Mouse (Mus musculus): ENCODE measurements around the gene Ralgds. TPM values are rescaled to one million over a fixed set of nuclear protein-coding genes. Genes with fewer than 3 reads are reported as not detected.
"Not testable (repeated sequence)": the region's sequence is repeated elsewhere in the genome, so short reads cannot be mapped to it uniquely, and the experiment has no call there.

The Ralgds gene
- polyA plus RNA-seq, 1 experiment from 2014 or later = 2.3 TPM

- not testable (repeated sequence) for ATAC-seq (ENCODE audit: low read depth); H3K9ac ChIP-seq (ENCODE audit: low read depth, low read length); H3K4me1 ChIP-seq (ENCODE audit: control insufficient read depth, low read depth, low read length); H3K4me3 ChIP-seq (ENCODE audit: low read depth, low read length); H3K9me3 ChIP-seq (replicated peaks; ENCODE audit: control insufficient read depth, low read length); H3K27me3 ChIP-seq (ENCODE audit: control insufficient read depth, insufficient read depth, low read depth, low read length); H3K4me2 ChIP-seq (ENCODE audit: low read depth, low read length); H3K27ac ChIP-seq (ENCODE audit: low read length)
- WGBS (ENCODE audit: insufficient replicate concordance) = 90% methylated on average over 8 of the region's 8 CpGs
- H3K36me3 ChIP-seq (ENCODE audit: control insufficient read depth, insufficient read depth) = peaks cover 11% of the 10 kb centered on the region
Observed at GRCm38 (mm10) chr2:28472011-28472410, 40.9 kb upstream of the Ralgds start.

GRCm38 (mm10) chr2:28477993-28478392, 34.9 kb upstream of the Ralgds start:
- not testable (repeated sequence) for H3K9ac ChIP-seq (ENCODE audit: low read depth, low read length); H3K9me3 ChIP-seq (replicated peaks; ENCODE audit: control insufficient read depth, low read length); ATAC-seq (ENCODE audit: low read depth); H3K4me3 ChIP-seq (ENCODE audit: low read depth, low read length); H3K27me3 ChIP-seq (ENCODE audit: control insufficient read depth, insufficient read depth, low read depth, low read length); H3K4me1 ChIP-seq (ENCODE audit: control insufficient read depth, low read depth, low read length); H3K27ac ChIP-seq (ENCODE audit: low read length); H3K4me2 ChIP-seq (ENCODE audit: low read depth, low read length); H3K36me3 ChIP-seq (ENCODE audit: control insufficient read depth, insufficient read depth)
- WGBS (ENCODE audit: insufficient replicate concordance) = 69% methylated on average over 5 of the region's 5 CpGs

- no peak overlapping the region for H3K27ac ChIP-seq (ENCODE audit: low read length)
- no peak overlapping the region for H3K4me2 ChIP-seq (ENCODE audit: low read depth, low read length)
- no peaks in the 10 kb centered on the region for H3K9me3 ChIP-seq (replicated peaks; ENCODE audit: control insufficient read depth, low read length)
- no peaks in the 10 kb centered on the region for H3K27me3 ChIP-seq (ENCODE audit: control insufficient read depth, insufficient read depth, low read depth, low read length)
- no peak overlapping the region for H3K9ac ChIP-seq (ENCODE audit: low read depth, low read length)
- H3K36me3 ChIP-seq (ENCODE audit: control insufficient read depth, insufficient read depth) = no peaks in the 10 kb centered on the region
- ATAC-seq (ENCODE audit: low read depth) = no peak
- 63% methylated on average over 20 of the region's 20 CpGs for WGBS (ENCODE audit: insufficient replicate concordance)
- H3K4me3 ChIP-seq (ENCODE audit: low read depth, low read length) = no peak overlapping the region
- H3K4me1 ChIP-seq (ENCODE audit: control insufficient read depth, low read depth, low read length) = no peaks in the 10 kb centered on the region
Observed at GRCm38 (mm10) chr2:28479208-28480204, 33.4 kb upstream of the Ralgds start.

- Histone ChIP-seq H3K27me3 (ENCODE audit: control insufficient read depth, insufficient read depth, low read depth, low read length) (no peaks in the 10 kb centered on the region), H3K9me3 (replicated peaks; ENCODE audit: control insufficient read depth, low read length) (no peaks in the 10 kb centered on the region), H3K9ac (ENCODE audit: low read depth, low read length) (no peak overlapping the region), H3K4me2 (ENCODE audit: low read depth, low read length) (no peak overlapping the region), H3K36me3 (ENCODE audit: control insufficient read depth, insufficient read depth) (no peaks in the 10 kb centered on the region), H3K4me1 (ENCODE audit: control insufficient read depth, low read depth, low read length) (no peaks in the 10 kb centered on the region), H3K27ac (ENCODE audit: low read length) (no peak overlapping the region), H3K4me3 (ENCODE audit: low read depth, low read length) (no peak overlapping the region)
- 43% methylated on average over 2 of the region's 2 CpGs for WGBS (ENCODE audit: insufficient replicate concordance)
- no peak for ATAC-seq (ENCODE audit: low read depth)
Observed at GRCm38 (mm10) chr2:28483861-28484260, 29.1 kb upstream of the Ralgds start.

GRCm38 (mm10) chr2:28494521-28494920, 18.4 kb upstream of the Ralgds start:
- Histone ChIP-seq H3K4me1 (ENCODE audit: control insufficient read depth, low read depth, low read length) (no peaks in the 10 kb centered on the region), H3K36me3 (ENCODE audit: control insufficient read depth, insufficient read depth) (no peaks in the 10 kb centered on the region), H3K4me3 (ENCODE audit: low read depth, low read length) (no peak overlapping the region), H3K4me2 (ENCODE audit: low read depth, low read length) (no peak overlapping the region), H3K27ac (ENCODE audit: low read length) (no peak overlapping the region), H3K9me3 (replicated peaks; ENCODE audit: control insufficient read depth, low read length) (no peaks in the 10 kb centered on the region), H3K27me3 (ENCODE audit: control insufficient read depth, insufficient read depth, low read depth, low read length) (no peaks in the 10 kb centered on the region), H3K9ac (ENCODE audit: low read depth, low read length) (no peak overlapping the region)
- no peak for ATAC-seq (ENCODE audit: low read depth)
- WGBS (ENCODE audit: insufficient replicate concordance) = 51% methylated on average over 2 of the region's 2 CpGs

GRCm38 (mm10) chr2:28495207-28495756, 17.6 kb upstream of the Ralgds start:
- 46% methylated on average over 14 of the region's 14 CpGs for WGBS (ENCODE audit: insufficient replicate concordance)

GRCm38 (mm10) chr2:28495801-28496595, 16.9 kb upstream of the Ralgds start:
- Histone ChIP-seq H3K27me3 (ENCODE audit: control insufficient read depth, insufficient read depth, low read depth, low read length) (no peaks in the 10 kb centered on the region), H3K4me1 (ENCODE audit: control insufficient read depth, low read depth, low read length) (no peaks in the 10 kb centered on the region), H3K27ac (ENCODE audit: low read length) (no peak overlapping the region), H3K4me2 (ENCODE audit: low read depth, low read length) (no peak overlapping the region), H3K36me3 (ENCODE audit: control insufficient read depth, insufficient read depth) (no peaks in the 10 kb centered on the region), H3K9ac (ENCODE audit: low read depth, low read length) (no peak overlapping the region), H3K9me3 (replicated peaks; ENCODE audit: control insufficient read depth, low read length) (no peaks in the 10 kb centered on the region), H3K4me3 (ENCODE audit: low read depth, low read length) (no peak overlapping the region)
- 65% methylated on average over 16 of the region's 16 CpGs for WGBS (ENCODE audit: insufficient replicate concordance)
- ATAC-seq (ENCODE audit: low read depth) = no peak

More at GRCm38 (mm10) chr2:28495207-28495756, 17.6 kb upstream of the Ralgds start:
- Histone ChIP-seq H3K27ac (ENCODE audit: low read length) (no peak overlapping the region), H3K9me3 (replicated peaks; ENCODE audit: control insufficient read depth, low read length) (no peaks in the 10 kb centered on the region), H3K4me3 (ENCODE audit: low read depth, low read length) (no peak overlapping the region), H3K27me3 (ENCODE audit: control insufficient read depth, insufficient read depth, low read depth, low read length) (no peaks in the 10 kb centered on the region), H3K9ac (ENCODE audit: low read depth, low read length) (no peak overlapping the region), H3K36me3 (ENCODE audit: control insufficient read depth, insufficient read depth) (no peaks in the 10 kb centered on the region), H3K4me1 (ENCODE audit: control insufficient read depth, low read depth, low read length) (no peaks in the 10 kb centered on the region), H3K4me2 (ENCODE audit: low read depth, low read length) (no peak overlapping the region)
- ATAC-seq (ENCODE audit: low read depth) = no peak

- Histone ChIP-seq H3K4me2 (ENCODE audit: low read depth, low read length) (no peak within 1 kb of the TSS), H3K9ac (ENCODE audit: low read depth, low read length) (no peak within 1 kb of the TSS), H3K27me3 (ENCODE audit: control insufficient read depth, insufficient read depth, low read depth, low read length) (no peaks in the 10 kb centered on the region), H3K9me3 (replicated peaks; ENCODE audit: control insufficient read depth, low read length) (no peaks in the 10 kb centered on the region), H3K4me3 (ENCODE audit: low read depth, low read length) (no peak within 1 kb of the TSS), H3K27ac (ENCODE audit: low read length) (no peak within 1 kb of the TSS), H3K4me1 (ENCODE audit: control insufficient read depth, low read depth, low read length) (no peaks in the 10 kb centered on the region), H3K36me3 (ENCODE audit: control insufficient read depth, insufficient read depth) (no peaks in the 10 kb centered on the region)
- ATAC-seq (ENCODE audit: low read depth) = no peak
- WGBS (ENCODE audit: insufficient replicate concordance) = 77% methylated on average over 5 of the region's 5 CpGs
Observed at GRCm38 (mm10) chr2:28496671-28497070, 16.3 kb upstream of the Ralgds start, which contains the start of gene Gbgt1. Gbgt1 (plus strand) TSS chr2:28496891.

Measured in liver, embryonic 16.5 days (tissue).